Mouse (Mus musculus) testis, adult 2 months (tissue): ENCODE data around the gene Gzmm. TPM values are rescaled to one million over a fixed set of nuclear protein-coding genes. Genes with fewer than 3 reads are reported as not detected.
A peak's percentile ranks its signal among the peaks of the same experiment; 100 is the strongest.

Source experiments
- H3K27ac ChIP-seq: fragments of 200-500 bp; 2 replicates; pipeline ENCODE4 v1.5.1; 2012; ENCODE audit warnings: low read depth, low read length; ENCODE audit not compliant: control insufficient read depth, insufficient read depth
- H3K27me3 ChIP-seq: fragments of 200-500 bp; 2 replicates; pipeline ENCODE4 v1.6.1; 2012; ENCODE audit warnings: mild to moderate bottlenecking, low read length, moderate library complexity; ENCODE audit not compliant: control insufficient read depth, insufficient read depth
- H3K36me3 ChIP-seq: fragments of 200-500 bp; 2 replicates; pipeline ENCODE4 v1.6.1; 2012; ENCODE audit warnings: mild to moderate bottlenecking, low read length; ENCODE audit not compliant: control insufficient read depth, insufficient read depth
- H3K4me1 ChIP-seq: fragments of 200-500 bp; 2 replicates; pipeline ENCODE4 v1.6.1; 2012; ENCODE audit warnings: low read length; ENCODE audit not compliant: control insufficient read depth, insufficient read depth
- H3K4me3 ChIP-seq: fragments of 200-500 bp; 2 replicates; pipeline ENCODE4 v1.5.1; 2012; ENCODE audit warnings: low read depth, mild to moderate bottlenecking, low read length, moderate library complexity, mixed read lengths; ENCODE audit not compliant: control insufficient read depth
- CTCF ChIP-seq: fragments of 200-500 bp; IDR thresholded peaks from 2 replicates; pipeline ENCODE4 v1.5.1; 2012; ENCODE audit warnings: low read depth, mild to moderate bottlenecking, inconsistent platforms, low read length, moderate library complexity; ENCODE audit not compliant: control insufficient read depth, insufficient read depth, insufficient replicate concordance
- POLR2A ChIP-seq: fragments of 200-500 bp; IDR thresholded peaks from 2 replicates; pipeline ENCODE4 v1.6.1; 2012; ENCODE audit warnings: low read depth, mild to moderate bottlenecking, inconsistent platforms, low read length, moderate library complexity; ENCODE audit not compliant: control insufficient read depth
- polyA plus RNA-seq: library from polyadenylated mRNA; depleted of rRNA; stranded (reverse); fragments of >200 nt; gene quantifications from 2 replicates; pipeline ENCODE4 v1.2.3, GENCODE M21; 2012

The Gzmm gene
- polyA plus RNA-seq, 1 experiment = 0.33 TPM

DNA sequence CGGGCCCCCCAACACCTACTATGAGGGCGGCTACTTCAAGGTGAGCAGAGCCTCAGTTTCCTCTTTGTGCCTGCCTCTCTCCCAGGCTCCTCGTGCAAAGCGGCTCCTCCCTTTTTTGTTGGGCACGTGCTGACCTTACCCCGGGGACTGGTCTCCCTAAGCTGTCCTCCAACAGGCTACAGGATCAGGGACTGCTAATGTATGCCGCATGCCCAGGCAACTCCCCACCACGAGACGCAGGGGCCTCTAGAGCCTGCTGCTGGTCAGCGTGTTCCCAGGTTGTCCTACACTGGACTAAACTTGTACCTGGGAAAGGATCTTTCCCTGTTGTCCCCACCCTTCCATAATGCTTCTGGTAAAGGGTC, 6.3 kb upstream of the Gzmm start:
- TF ChIP-seq CTCF = no peak
- TF ChIP-seq POLR2A = no peak
- H3K4me1 ChIP-seq = peaks cover 10% of the 10 kb centered on the region
- H3K27ac ChIP-seq = peak overlapping the region; percentile 71
- H3K4me3 ChIP-seq = peak overlapping the region; percentile 98
- H3K36me3 ChIP-seq = no peaks in the 10 kb centered on the region; the same call in 1 of the 2 replicates
- H3K27me3 ChIP-seq = no peaks in the 10 kb centered on the region

DNA sequence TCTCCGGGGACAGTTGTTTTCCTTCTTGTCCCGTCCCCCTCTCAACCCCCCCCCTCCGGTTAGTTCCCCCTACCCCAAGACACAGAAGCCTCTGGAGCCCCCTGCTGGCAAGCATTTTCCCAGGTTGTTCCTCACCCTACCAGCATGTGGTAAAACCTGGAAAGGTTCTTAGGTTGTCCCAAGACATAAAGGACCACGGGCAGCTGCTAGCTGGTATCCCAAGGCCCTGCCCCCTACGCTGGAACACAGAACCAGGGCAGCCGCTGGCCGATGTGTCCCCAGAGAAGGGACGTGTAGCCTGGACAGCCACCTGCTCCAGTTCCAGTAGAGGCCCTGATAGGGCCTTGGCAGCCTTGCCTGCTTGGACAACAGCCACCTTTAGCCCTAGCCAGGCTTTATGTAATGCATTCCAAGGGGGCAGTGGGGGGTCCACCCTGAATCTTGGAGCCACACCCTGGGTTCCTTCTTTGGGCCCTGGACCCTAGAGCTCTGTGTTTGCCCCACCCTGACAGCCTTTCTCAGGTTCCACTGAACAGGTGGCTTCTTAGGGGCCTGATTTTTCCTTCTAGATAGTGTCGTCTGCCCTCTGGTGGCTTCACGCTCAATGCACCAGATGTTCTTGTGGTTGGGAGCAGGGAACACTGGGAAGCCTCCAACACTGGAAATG, 5.8 kb upstream of the Gzmm start:
- no peaks in the 10 kb centered on the region for H3K27me3 ChIP-seq
- peak overlapping the region; percentile 98 for H3K4me3 ChIP-seq
- H3K4me1 ChIP-seq = peaks cover 10% of the 10 kb centered on the region
- H3K36me3 ChIP-seq = no peaks in the 10 kb centered on the region; the same call in 1 of the 2 replicates
- no peak overlapping the region; the same call in 1 of the 2 replicates for H3K27ac ChIP-seq
- TF ChIP-seq CTCF = no peak
- TF ChIP-seq POLR2A = no peak

DNA sequence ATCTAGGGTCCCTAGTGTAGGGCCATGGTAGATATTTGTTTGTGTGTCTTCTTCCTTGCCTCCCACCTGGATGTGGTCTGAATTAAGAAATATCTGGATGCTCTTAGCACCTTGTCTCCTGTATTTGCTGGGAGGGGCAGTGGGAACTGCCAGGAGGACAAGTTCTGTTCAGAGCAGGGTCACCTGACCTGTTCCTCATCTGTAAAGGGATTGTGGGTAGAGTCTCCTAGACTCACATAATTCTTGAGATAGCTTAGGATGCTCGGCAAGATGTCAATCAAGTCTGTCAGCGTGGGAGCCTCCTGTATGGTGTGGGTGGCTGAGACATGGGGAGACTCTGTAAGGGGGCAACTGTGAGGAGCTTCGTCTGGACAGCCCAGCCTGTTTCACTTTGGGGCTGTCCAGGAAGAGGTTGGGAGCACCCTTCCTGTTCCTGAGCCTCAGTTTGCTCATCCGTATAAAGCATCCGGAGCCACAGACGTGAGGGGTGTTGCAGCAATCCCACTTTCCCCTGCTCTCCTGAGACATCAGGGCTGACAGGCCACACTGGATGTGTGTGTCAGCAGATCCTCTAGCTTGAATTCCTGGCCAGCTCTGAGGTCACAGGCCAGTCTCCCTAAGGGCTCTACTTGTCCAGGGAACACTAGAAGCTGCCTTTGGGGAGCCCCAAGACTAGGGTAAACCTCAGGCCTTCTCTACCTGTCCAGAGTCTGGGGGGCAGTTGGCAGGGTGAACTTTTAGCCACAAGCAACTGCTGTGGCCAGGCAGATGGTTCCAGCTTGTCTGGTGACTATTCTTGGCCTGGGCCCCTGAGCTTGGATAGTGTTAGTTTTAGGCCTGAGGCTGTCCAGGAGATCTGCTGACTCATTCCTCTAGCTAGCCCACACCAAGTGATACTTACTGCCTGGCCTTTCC, 4.8 kb upstream of the Gzmm start:
- Histone ChIP-seq H3K4me3 (peak overlapping the region; percentile 83), H3K27me3 (no peaks in the 10 kb centered on the region), H3K4me1 (peaks cover 10% of the 10 kb centered on the region), H3K27ac (peak overlapping the region; percentile 39; the same call in 1 of the 2 replicates), H3K36me3 (no peaks in the 10 kb centered on the region; the same call in 1 of the 2 replicates)
- TF ChIP-seq CTCF (no peak), POLR2A (no peak)

DNA sequence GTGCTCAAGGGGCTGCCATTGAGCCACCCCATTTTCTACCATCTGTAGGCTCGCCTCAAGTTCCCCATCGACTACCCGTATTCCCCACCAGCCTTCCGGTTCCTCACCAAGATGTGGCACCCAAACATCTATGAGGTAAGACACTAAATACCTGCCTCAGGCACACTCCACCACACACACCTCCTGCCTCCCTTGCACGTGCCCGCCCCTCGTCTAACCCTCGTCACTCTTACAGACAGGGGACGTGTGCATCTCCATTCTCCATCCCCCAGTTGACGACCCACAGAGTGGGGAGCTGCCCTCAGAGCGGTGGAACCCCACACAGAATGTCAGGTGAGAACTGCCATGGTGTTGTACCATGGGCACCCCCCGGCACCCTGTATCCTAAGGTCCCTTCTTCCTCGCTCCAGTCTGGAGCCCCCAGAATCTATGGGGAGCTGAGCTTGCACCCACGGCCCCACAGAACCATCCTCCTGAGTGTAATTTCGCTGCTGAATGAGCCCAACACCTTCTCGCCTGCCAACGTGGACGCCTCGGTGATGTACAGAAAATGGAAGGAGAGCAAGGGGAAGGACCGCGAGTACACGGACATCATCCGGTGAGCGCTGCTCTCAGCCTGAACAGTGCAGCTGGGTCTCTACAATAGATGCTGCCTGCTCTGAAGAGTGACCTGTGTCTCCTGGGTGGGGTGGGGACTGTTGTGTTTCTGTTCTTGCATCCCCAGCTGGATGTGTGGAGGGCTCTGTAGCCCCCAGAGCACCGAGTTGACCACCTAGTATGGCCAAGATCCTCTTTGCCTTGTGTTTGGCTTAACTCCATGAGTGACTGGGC, 3.8 kb upstream of the Gzmm start:
- no peak overlapping the region for H3K27ac ChIP-seq
- H3K4me1 ChIP-seq = peaks cover 10% of the 10 kb centered on the region
- no peak for TF ChIP-seq CTCF
- H3K36me3 ChIP-seq = no peaks in the 10 kb centered on the region; the same call in 1 of the 2 replicates
- peak overlapping the region; percentile 83 for H3K4me3 ChIP-seq
- no peaks in the 10 kb centered on the region for H3K27me3 ChIP-seq

DNA sequence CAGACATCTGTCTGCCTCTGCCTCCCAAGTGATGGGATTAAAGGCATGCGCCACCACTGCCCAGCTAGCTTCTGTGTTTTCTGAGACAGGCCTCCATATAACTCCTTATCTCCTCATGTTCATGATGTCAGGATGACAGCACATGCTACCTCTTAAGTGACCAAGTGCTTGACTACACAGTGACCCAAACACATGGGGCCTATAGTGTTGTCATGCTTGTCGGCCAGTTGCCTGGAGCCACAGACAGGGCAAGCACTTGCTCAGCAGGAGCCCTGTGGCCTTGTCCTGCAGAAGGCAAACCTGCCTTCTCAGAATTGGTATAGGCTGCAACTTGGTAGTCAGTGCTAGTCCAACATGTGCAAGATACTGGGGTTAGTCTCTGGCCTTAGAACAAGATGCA, 2.6 kb upstream of the Gzmm start:
- H3K4me1 ChIP-seq = peaks cover 6% of the 10 kb centered on the region

DNA sequence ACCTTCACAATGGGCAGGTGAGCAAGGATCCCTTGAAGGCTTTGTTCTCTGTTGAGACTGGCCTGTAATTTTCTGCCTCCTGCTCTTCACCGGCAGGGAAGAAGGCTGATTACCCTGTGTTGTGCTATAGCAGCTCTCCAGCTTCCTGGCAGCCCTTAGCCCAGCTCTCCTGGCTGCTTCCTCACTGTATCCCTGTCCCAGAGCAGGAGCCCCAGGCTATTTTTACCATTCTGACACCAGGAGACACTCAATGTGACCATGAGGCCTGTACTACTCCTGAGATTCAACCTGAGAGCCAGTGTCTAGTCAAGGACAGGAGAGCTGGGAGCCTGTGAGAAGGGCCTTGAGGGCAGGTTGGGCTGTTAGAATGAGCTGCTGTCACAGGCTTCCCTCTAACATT, 2.1 kb upstream of the Gzmm start:
- H3K36me3 ChIP-seq = no peaks in the 10 kb centered on the region; the same call in 1 of the 2 replicates
- H3K4me3 ChIP-seq = no peak overlapping the region; the same call in 1 of the 2 replicates
- no peak overlapping the region for H3K27ac ChIP-seq
- H3K4me1 ChIP-seq = peaks cover 5% of the 10 kb centered on the region; the same call in 1 of the 2 replicates
- no peak for TF ChIP-seq CTCF
- TF ChIP-seq POLR2A = no peak
- no peaks in the 10 kb centered on the region for H3K27me3 ChIP-seq

More for the DNA sequence above, 2.6 kb upstream of the Gzmm start:
- Histone ChIP-seq H3K4me3 (no peak overlapping the region; the same call in 1 of the 2 replicates), H3K27me3 (no peaks in the 10 kb centered on the region), H3K36me3 (no peaks in the 10 kb centered on the region; the same call in 1 of the 2 replicates), H3K27ac (no peak overlapping the region)
- no peak for TF ChIP-seq CTCF
- TF ChIP-seq POLR2A = peak; percentile 51; the same call in 1 of the 2 replicates

DNA sequence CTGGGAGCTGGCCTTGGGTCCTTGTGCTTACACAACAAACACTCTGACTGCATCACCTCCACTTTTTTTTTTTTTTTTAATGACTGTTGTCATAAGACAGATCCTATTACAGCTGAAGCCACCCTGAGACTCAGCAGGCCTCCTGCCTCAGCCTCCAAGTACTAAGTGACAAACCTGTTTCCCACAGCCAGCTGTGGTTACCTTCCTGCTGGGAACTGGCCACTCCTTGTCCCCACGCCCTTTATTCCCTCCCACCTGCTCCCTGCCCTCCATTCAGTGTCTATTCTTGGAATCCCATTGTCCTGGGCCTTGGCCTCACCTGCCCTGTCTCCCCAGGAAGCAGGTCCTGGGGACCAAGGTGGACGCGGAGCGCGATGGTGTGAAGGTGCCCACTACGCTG, 1.3 kb upstream of the Gzmm start:
- TF ChIP-seq CTCF (no peak), POLR2A (no peak)
- H3K27me3 ChIP-seq = no peaks in the 10 kb centered on the region
- no peak overlapping the region for H3K27ac ChIP-seq
- no peaks in the 10 kb centered on the region; the same call in 1 of the 2 replicates for H3K36me3 ChIP-seq
- H3K4me3 ChIP-seq = no peak overlapping the region
- H3K4me1 ChIP-seq = peaks cover 5% of the 10 kb centered on the region; the same call in 1 of the 2 replicates
